8 mouse cellular contexts compared by ENCODE assay signal in the genomic region with DNA sequence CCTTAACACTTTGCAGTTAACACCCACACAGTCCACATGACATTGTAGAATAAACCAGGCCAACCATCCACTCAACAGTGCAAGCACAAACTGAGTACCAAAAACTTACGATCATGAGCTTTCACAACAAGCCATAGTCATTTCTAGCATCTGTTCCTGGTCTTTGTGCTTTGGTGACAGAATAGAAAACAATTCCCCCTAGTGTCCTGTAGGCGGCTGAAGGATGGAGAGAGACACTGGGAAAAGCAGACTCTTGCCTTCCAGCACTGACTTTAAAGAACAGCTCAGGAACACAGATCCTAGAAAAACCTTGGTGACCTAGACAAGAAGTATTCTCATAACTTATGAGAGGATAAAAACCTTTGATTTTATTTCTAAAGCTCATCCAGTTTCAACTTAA. TPM values are rescaled to one million over a fixed set of nuclear protein-coding genes. Genes with fewer than 3 reads are reported as not detected.
DNase-seq lines count a peak whose midpoint lies in the region; ATAC-seq lines count a peak whose summit lies in the region.

No protein-coding gene starts in this region.

- DNase-seq in kidney, adult 9 months = peak; percentile 24
- DNase-seq in kidney, adult 18-20 months = no peak
- peak; percentile 78 for DNase-seq in ZHBTc4 (ENCODE audit: low read depth, low spot score)
- no peak for DNase-seq in T-cell, adult 2 months (ENCODE audit: low spot score)

- no peaks in the 10 kb centered on the region for H3K36me3 ChIP-seq in embryonic facial prominence, embryonic 13.5 days
- no peaks in the 10 kb centered on the region for H3K36me3 ChIP-seq in limb, embryonic 13.5 days
- H3K36me3 ChIP-seq in stomach, embryonic 14.5 days (ENCODE audit: control insufficient read depth, insufficient read depth, low read length) = no peaks in the 10 kb centered on the region

- ATAC-seq in embryonic facial prominence, embryonic 13.5 days (ENCODE audit: insufficient number of reproducible peaks, insufficient read depth, low FRiP score, low TSS enrichment, low read depth) = no peak
- ATAC-seq in limb, embryonic 13.5 days (ENCODE audit: low FRiP score, low read depth) = no peak
- no peak for ATAC-seq in stomach, embryonic 14.5 days (ENCODE audit: insufficient number of reproducible peaks, insufficient read depth, low FRiP score, low read depth)
- no peak for ATAC-seq in erythroblast, adult 5-6 weeks (replicated peaks; ENCODE audit: low FRiP score, poor library complexity, severe bottlenecking)

- peaks cover 34% of the 10 kb centered on the region for H3K4me1 ChIP-seq in embryonic facial prominence, embryonic 13.5 days
- peaks cover 32% of the 10 kb centered on the region for H3K4me1 ChIP-seq in limb, embryonic 13.5 days
- H3K4me1 ChIP-seq in stomach, embryonic 14.5 days (ENCODE audit: control insufficient read depth, insufficient read depth, low read length) = peaks cover 11% of the 10 kb centered on the region

- no peaks in the 10 kb centered on the region for H3K27me3 ChIP-seq in embryonic facial prominence, embryonic 13.5 days
- no peaks in the 10 kb centered on the region for H3K27me3 ChIP-seq in limb, embryonic 13.5 days
- H3K27me3 ChIP-seq in stomach, embryonic 14.5 days (ENCODE audit: control insufficient read depth, insufficient read depth, low read length) = no peaks in the 10 kb centered on the region

- WGBS in embryonic facial prominence, embryonic 13.5 days = 13% methylated on average over 2 of the region's 2 CpGs
- WGBS in limb, embryonic 13.5 days = 27% methylated on average over 2 of the region's 2 CpGs
- 24% methylated on average over 2 of the region's 2 CpGs for WGBS in stomach, embryonic 14.5 days

- no peaks in the 10 kb centered on the region for H3K9me3 ChIP-seq in embryonic facial prominence, embryonic 13.5 days
- no peaks in the 10 kb centered on the region for H3K9me3 ChIP-seq in limb, embryonic 13.5 days
- no peaks in the 10 kb centered on the region for H3K9me3 ChIP-seq in stomach, embryonic 14.5 days (ENCODE audit: control insufficient read depth, low read depth, low read length)

- no peak overlapping the region for H3K9ac ChIP-seq in embryonic facial prominence, embryonic 13.5 days
- no peak overlapping the region for H3K9ac ChIP-seq in limb, embryonic 13.5 days
- H3K9ac ChIP-seq in stomach, embryonic 14.5 days (replicated peaks; ENCODE audit: low read depth, low read length) = no peak overlapping the region

- H3K4me3 ChIP-seq in embryonic facial prominence, embryonic 13.5 days = no peak overlapping the region; the same call in 1 of the 2 replicates
- H3K4me3 ChIP-seq in limb, embryonic 13.5 days = peak overlapping the region; percentile 92; the same call in 1 of the 2 replicates
- no peak overlapping the region for H3K4me3 ChIP-seq in stomach, embryonic 14.5 days (ENCODE audit: low read depth, low read length)

- H3K4me2 ChIP-seq in embryonic facial prominence, embryonic 13.5 days = peak overlapping the region; percentile 88
- H3K4me2 ChIP-seq in limb, embryonic 13.5 days (replicated peaks) = peak overlapping the region; percentile 79
- peak overlapping the region; percentile 78; the same call in 1 of the 2 replicates for H3K4me2 ChIP-seq in stomach, embryonic 14.5 days (replicated peaks; ENCODE audit: low read depth, low read length)

- H3K27ac ChIP-seq in embryonic facial prominence, embryonic 13.5 days = no peak overlapping the region
- H3K27ac ChIP-seq in limb, embryonic 13.5 days = no peak overlapping the region
- no peak overlapping the region for H3K27ac ChIP-seq in stomach, embryonic 14.5 days (ENCODE audit: low read length)

RNA-seq across cellular contexts. Expression of a gene that starts 3.0 kb away (rescaled TPM):
- polyA plus RNA-seq in embryonic facial prominence, embryonic 13.5 days (2015; fragmentation: Nextera tagmentation; extraction: Ambion mirVana) = 8.4 and 9.6 TPM in 2 replicates
- polyA plus RNA-seq in limb, embryonic 13.5 days (2015; fragmentation: Nextera tagmentation; extraction: Ambion mirVana) = 10.5 and 11.3 TPM in 2 replicates
- 13.4 and 15.0 TPM in 2 replicates for polyA plus RNA-seq in stomach, embryonic 14.5 days (2014; fragmentation: Nextera tagmentation; extraction: Ambion mirVana)
- not detected in 2 replicates for total RNA-seq in erythroblast, adult 5-6 weeks (2015; ENCODE audit: low replicate concordance)
- 1.4 and 1.5 TPM in 2 replicates for total RNA-seq in erythroblast, adult 5-6 weeks (2017; ENCODE audit: low replicate concordance)

Comparison
In these comparisons a context has a peak if more than half of its experiments do, and no peak if none do; other contexts are left out.
1. DNase-seq: peak in kidney, adult 9 months (single experiment) and ZHBTc4 (single experiment); none in kidney, adult 18-20 months (single experiment) and T-cell, adult 2 months (single experiment).
2. Peak in every context shown above with its lines, with median percentiles within 50 percentile points of each other: H3K4me2 ChIP-seq.